Mouse (Mus musculus) CH12.LX (cell line): ENCODE measurements at regions not wholly inside any gene's neighbourhood (a gene's known extent, or its start where the extent isn't known, plus 50 kb on each side); places are given as distances from the start of the nearest gene placed in this dataset.

Experiments used
- DNase-seq: peaks from one replicate; pipeline ENCODE4 v3.0.0-alpha.2; 2013; ENCODE audit errors: extremely low read depth
- H3K27ac ChIP-seq: 2 replicates; pipeline ENCODE4 v1.5.1; 2012; ENCODE audit warnings: low read depth, mild to moderate bottlenecking, control low read depth, moderate library complexity; ENCODE audit not compliant: insufficient read depth
- H3K27me3 ChIP-seq: replicated peaks from 2 replicates; pipeline ENCODE3; 2012; ENCODE audit warnings: inconsistent platforms
- H3K36me3 ChIP-seq, 2 experiments: replicated peaks in 1 of 2; 2 replicates each; pipeline versions ENCODE3 to v1.6.1; 2012; ENCODE audit warnings: inconsistent platforms in 1 of 2, low read length in 1 of 2, mild to moderate bottlenecking in 1 of 2, mixed read lengths in 1 of 2, moderate library complexity in 1 of 2; ENCODE audit not compliant: control insufficient read depth in 1 of 2, insufficient read depth in 1 of 2
- H3K4me1 ChIP-seq, 2 experiments: 2 replicates each; pipeline ENCODE4 v1.6.1; 2012; ENCODE audit warnings: inconsistent platforms in 1 of 2, moderate library complexity in 1 of 2; ENCODE audit not compliant: insufficient read depth in 2 of 2, control insufficient read depth in 1 of 2
- H3K4me2 ChIP-seq: 2 replicates; pipeline ENCODE4 v1.6.1; 2012; ENCODE audit warnings: low read depth, mild to moderate bottlenecking, control low read depth; ENCODE audit not compliant: poor library complexity, insufficient read depth, severe bottlenecking
- H3K4me3 ChIP-seq, 3 experiments: fragments of 150-350 bp in 1 of 3; sonication (generic) in 1 of 3; replicated peaks in 1 of 3; 2 replicates each; pipeline versions ENCODE3 to v1.5.1; 2011 to 2012; ENCODE audit warnings: low read depth in 2 of 3, low read length in 2 of 3, mild to moderate bottlenecking in 2 of 3, moderate library complexity in 2 of 3, control low read depth in 1 of 3, improper control_type of control experiment in 1 of 3, inconsistent platforms in 1 of 3, mixed read lengths in 1 of 3; ENCODE audit not compliant: poor library complexity in 1 of 3
- H3K79me2 ChIP-seq: replicated peaks from 2 replicates; pipeline ENCODE4 v1.6.1; 2012; ENCODE audit warnings: mild to moderate bottlenecking, moderate library complexity; ENCODE audit not compliant: control insufficient read depth, poor library complexity, insufficient read depth, severe bottlenecking; ENCODE audit errors: extremely low read depth
- H3K9ac ChIP-seq: 2 replicates; pipeline ENCODE4 v1.6.1; 2012; ENCODE audit warnings: low read depth, mild to moderate bottlenecking, control low read depth, moderate library complexity; ENCODE audit not compliant: insufficient read depth
- H3K9me3 ChIP-seq: replicated peaks from 2 replicates; pipeline ENCODE3; 2012; ENCODE audit warnings: low read length, inconsistent platforms, mixed read lengths
- CHD1 ChIP-seq: IDR thresholded peaks from 2 replicates; pipeline ENCODE4 v1.6.1; 2012; ENCODE audit warnings: low read depth, low read length, improper control_type of control experiment, inconsistent platforms
- CHD2 ChIP-seq: IDR thresholded peaks from 2 replicates; pipeline ENCODE4 v1.6.1; 2011; ENCODE audit warnings: low read length, improper control_type of control experiment
- E2F4 ChIP-seq: IDR thresholded peaks from 2 replicates; pipeline ENCODE4 v1.6.1; 2011; ENCODE audit warnings: low read depth, low read length, improper control_type of control experiment; ENCODE audit not compliant: insufficient replicate concordance
- ELF1 ChIP-seq: IDR thresholded peaks from 2 replicates; pipeline ENCODE4 v1.6.1; 2014; ENCODE audit warnings: low read depth, mild to moderate bottlenecking, inconsistent platforms, low read length, improper control_type of control experiment
- EP300 ChIP-seq: IDR thresholded peaks from 2 replicates; pipeline ENCODE4 v1.6.1; 2011; ENCODE audit warnings: low read length, improper control_type of control experiment
- IRF4 ChIP-seq: IDR thresholded peaks from 2 replicates; pipeline ENCODE4 v1.6.1; 2014; ENCODE audit warnings: low read depth, mild to moderate bottlenecking, inconsistent platforms, low read length, improper control_type of control experiment
- JUN ChIP-seq: IDR thresholded peaks from 2 replicates; pipeline ENCODE4 v1.6.1; 2011; ENCODE audit warnings: low read depth, mild to moderate bottlenecking, low read length, improper control_type of control experiment, moderate library complexity; ENCODE audit not compliant: insufficient read depth
- KAT2A ChIP-seq: IDR thresholded peaks from 2 replicates; pipeline ENCODE4 v1.6.1; 2012; ENCODE audit warnings: low read length, improper control_type of control experiment, inconsistent platforms; ENCODE audit not compliant: insufficient replicate concordance
- MAZ ChIP-seq: IDR thresholded peaks from 2 replicates; pipeline ENCODE4 v1.6.1; 2012; ENCODE audit warnings: low read depth, mild to moderate bottlenecking, inconsistent platforms, low read length, improper control_type of control experiment, moderate library complexity
- MEF2A ChIP-seq: IDR thresholded peaks from 2 replicates; pipeline ENCODE4 v1.6.1; 2014; ENCODE audit warnings: low read depth, mild to moderate bottlenecking, inconsistent platforms, low read length, improper control_type of control experiment, borderline replicate concordance
- MXI1 ChIP-seq: IDR thresholded peaks from 2 replicates; pipeline ENCODE4 v1.6.1; 2011; ENCODE audit warnings: mild to moderate bottlenecking, low read depth, low read length, improper control_type of control experiment
- MYC ChIP-seq: IDR thresholded peaks from 2 replicates; pipeline ENCODE4 v1.6.1; 2011; ENCODE audit warnings: low read depth, mild to moderate bottlenecking, improper control_type of control experiment, low read length
- NELFE ChIP-seq: IDR thresholded peaks from 2 replicates; pipeline ENCODE4 v1.6.1; 2011; ENCODE audit warnings: low read depth, low read length, improper control_type of control experiment
- PAX5 ChIP-seq: IDR thresholded peaks from 2 replicates; pipeline ENCODE4 v1.6.1; 2012; ENCODE audit warnings: low read length, inconsistent platforms, mixed read lengths
- POLR2A ChIP-seq: IDR thresholded peaks from 2 replicates; pipeline ENCODE4 v1.6.1; 2011; ENCODE audit warnings: low read depth, mild to moderate bottlenecking, improper control_type of control experiment, low read length
- RCOR1 ChIP-seq: conservative IDR thresholded peaks from 2 replicates; pipeline ENCODE4 v1.6.1; 2012; ENCODE audit warnings: low read depth, mild to moderate bottlenecking, inconsistent platforms, low read length, improper control_type of control experiment
- SIN3A ChIP-seq: IDR thresholded peaks from 2 replicates; pipeline ENCODE4 v1.6.1; 2012; ENCODE audit warnings: low read length, improper control_type of control experiment, inconsistent platforms
- SMC3 ChIP-seq: IDR thresholded peaks from 2 replicates; pipeline ENCODE4 v1.6.1; 2011; ENCODE audit warnings: low read depth, low read length, improper control_type of control experiment
- UBTF ChIP-seq: IDR thresholded peaks from 2 replicates; pipeline ENCODE4 v1.6.1; 2012; ENCODE audit warnings: low read depth, mild to moderate bottlenecking, inconsistent platforms, low read length, improper control_type of control experiment, moderate library complexity
- USF1 ChIP-seq: IDR thresholded peaks from 2 replicates; pipeline ENCODE4 v1.6.1; 2014; ENCODE audit warnings: low read depth, mild to moderate bottlenecking, inconsistent platforms, low read length, improper control_type of control experiment
- USF2 ChIP-seq: conservative IDR thresholded peaks from 2 replicates; pipeline ENCODE4 v1.6.1; 2011; ENCODE audit warnings: low read depth, low read length, improper control_type of control experiment
- ZNF384 ChIP-seq: IDR thresholded peaks from 2 replicates; pipeline ENCODE4 v1.6.1; 2012; ENCODE audit warnings: low read depth, low read length, improper control_type of control experiment, inconsistent platforms
- dilution Hi-C: fragments of 300-500 bp; cut with MboI; formaldehyde crosslinking; loops from 2 replicates; pipeline ENCODE4 v1.14.3; 2020; ENCODE audit warnings: low sequenced_read_pairs; ENCODE audit not compliant: extremely low pct_unique_long_range_greater_than_20kb, extremely low pct_ligation_motif_present
- in situ Hi-C: fragments of 300-500 bp; cut with MboI; formaldehyde crosslinking; loops from 3 replicates; pipeline ENCODE4 v1.14.3; 2019; ENCODE audit warnings: low sequenced_read_pairs, low pct_ligation_motif_present, low pct_unique_long_range_greater_than_20kb, mixed read lengths

GRCm38 (mm10) chr3:103498458-103498857 is 76.6 kb upstream of the Syt6 start:
- Histone ChIP-seq H3K27me3 (no peaks in the 10 kb centered on the region), H3K4me2 (no peak overlapping the region), H3K36me3 (no peaks in the 10 kb centered on the region), H3K79me2 (no peaks in the 10 kb centered on the region), H3K27ac (no peak overlapping the region), H3K4me3 (no peak overlapping the region), H3K9ac (no peak overlapping the region), H3K4me1 (peaks cover 3 to 22% of the 10 kb centered on the region in 2 experiments; a peak in 3 of 4 replicates), H3K9me3 (no peaks in the 10 kb centered on the region)
- dilution Hi-C loops (no loop called here), in situ Hi-C loops (no loop called here)
- DNase-seq, result no peak
- TF ChIP-seq ELF1 (no peak), USF1 (no peak), CHD2 (no peak), E2F4 (no peak), EP300 (no peak), CHD1 (no peak), SIN3A (no peak), PAX5 (no peak), MXI1 (no peak), ZNF384 (no peak), KAT2A (no peak), POLR2A (no peak), JUN (no peak)

DNA sequence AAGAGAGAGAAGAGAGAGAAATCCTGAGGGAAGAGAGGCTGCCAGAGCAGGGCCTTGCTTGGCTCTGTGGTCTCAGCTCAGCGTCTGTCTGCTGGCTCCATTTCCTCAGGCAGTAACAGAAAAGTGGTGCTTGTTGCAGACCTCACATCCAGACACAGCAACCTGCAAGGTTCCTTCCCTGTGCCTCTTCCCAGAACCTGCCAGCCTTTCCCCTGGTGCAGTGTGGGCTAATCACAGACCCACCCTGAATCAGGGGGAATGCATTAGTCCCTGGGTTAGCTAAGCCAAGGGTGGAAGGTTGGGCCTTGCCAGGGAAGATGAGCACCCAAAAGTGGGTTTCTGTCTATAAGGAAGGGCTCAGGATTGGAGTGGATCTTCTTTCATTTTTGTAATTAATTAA is 75.2 kb upstream of the Syt6 start:
- TF ChIP-seq USF2 (no peak), MAZ (no peak), SMC3 (no peak), NELFE (no peak), RCOR1 (no peak), POLR2A (no peak), USF1 (no peak), IRF4 (no peak), MEF2A (no peak), MYC (no peak), UBTF (no peak), SIN3A (no peak)
- TF ChIP-seq, all 38 proteins: peak for 0
- H3K4me3 ChIP-seq, result no peak overlapping the region
- H3K27ac ChIP-seq, result no peak overlapping the region
- peaks cover 3 to 13% of the 10 kb centered on the region in 2 experiments; a peak in 3 of 4 replicates for H3K4me1 ChIP-seq
- no peaks in the 10 kb centered on the region for H3K27me3 ChIP-seq
- no peak overlapping the region for H3K9ac ChIP-seq
- dilution Hi-C loops (no loop called here), in situ Hi-C loops (no loop called here)
- H3K4me2 ChIP-seq, result no peak overlapping the region
- H3K79me2 ChIP-seq, result no peaks in the 10 kb centered on the region
- no peak for DNase-seq
- H3K36me3 ChIP-seq, result no peaks in the 10 kb centered on the region
- no peaks in the 10 kb centered on the region for H3K9me3 ChIP-seq
